Mouse (Mus musculus) thymus, adult 2 months (tissue): ENCODE measurements around the gene Spag8. TPM values are rescaled to one million over a fixed set of nuclear protein-coding genes. Genes with fewer than 3 reads are reported as not detected.

Experiments used
- DNase-seq: peaks from one replicate; pipeline ENCODE4 v3.0.0; 2021
- H3K27ac ChIP-seq: fragments of 200-500 bp; 2 replicates; pipeline ENCODE4 v1.5.1; 2012; ENCODE audit warnings: low read length, control low read depth; ENCODE audit not compliant: control insufficient read depth, insufficient read depth
- H3K27me3 ChIP-seq: fragments of 200-500 bp; 2 replicates; pipeline ENCODE4 v1.6.1; 2012; ENCODE audit warnings: mild to moderate bottlenecking, low read length, moderate library complexity, mixed read lengths; ENCODE audit not compliant: control insufficient read depth, insufficient read depth
- H3K36me3 ChIP-seq: fragments of 200-500 bp; 2 replicates; pipeline ENCODE4 v1.6.1; 2012; ENCODE audit warnings: mild to moderate bottlenecking, low read length, moderate library complexity; ENCODE audit not compliant: control insufficient read depth, insufficient read depth
- H3K4me1 ChIP-seq: fragments of 200-500 bp; replicated peaks from 2 replicates; pipeline ENCODE4 v1.6.1; 2012; ENCODE audit warnings: low read length; ENCODE audit not compliant: control insufficient read depth, insufficient read depth
- H3K4me3 ChIP-seq: fragments of 200-500 bp; 2 replicates; pipeline ENCODE4 v1.5.1; 2012; ENCODE audit warnings: mild to moderate bottlenecking, low read length, control low read depth, moderate library complexity; ENCODE audit not compliant: control insufficient read depth, insufficient read depth
- CTCF ChIP-seq: fragments of 200-500 bp; IDR thresholded peaks from 2 replicates; pipeline ENCODE4 v1.5.1; 2012; ENCODE audit warnings: mild to moderate bottlenecking, control low read depth, low read length, moderate library complexity, borderline replicate concordance; ENCODE audit not compliant: control insufficient read depth, poor library complexity, insufficient read depth; ENCODE audit errors: extremely low read depth
- POLR2A ChIP-seq: fragments of 200-500 bp; IDR thresholded peaks from 2 replicates; pipeline ENCODE4 v1.6.1; 2012; ENCODE audit warnings: mild to moderate bottlenecking, low read length, control low read depth, moderate library complexity; ENCODE audit not compliant: control insufficient read depth, poor library complexity, insufficient read depth; ENCODE audit errors: extremely low read depth
- WGBS: fragments of 180-500 bp; shearing (Covaris S2); methylation state at CpG from one replicate; pipeline ENCODE4 v1.1.7; 2018; 5-methylcytosine and 5-hydroxymethylcytosine counted together
- polyA plus RNA-seq: library from polyadenylated mRNA; depleted of rRNA; stranded (reverse); fragments of >200 nt; gene quantifications from 2 replicates; pipeline ENCODE4 v1.2.3, GENCODE M21; 2012

Spag8 gene
- polyA plus RNA-seq, 1 experiment, result 1.00 TPM

- peak; percentile 79 for DNase-seq
- Histone ChIP-seq H3K36me3 (no peaks in the 10 kb centered on the region), H3K27ac (no peak overlapping the region), H3K4me3 (no peak overlapping the region), H3K27me3 (no peaks in the 10 kb centered on the region), H3K4me1 (peaks cover 10% of the 10 kb centered on the region)
- WGBS, result 33% methylated on average over 2 of the region's 2 CpGs
- peak; percentile 37; the same call in 1 of the 2 replicates for TF ChIP-seq CTCF
- no peak for TF ChIP-seq POLR2A
Measured at GRCm38 (mm10) chr4:43672070-43672469, 18.7 kb upstream of the Spag8 start.

GRCm38 (mm10) chr4:43669428-43669794, 16.0 kb upstream of the Spag8 start:
- no peak for DNase-seq
- H3K36me3 ChIP-seq, result no peaks in the 10 kb centered on the region
- no peaks in the 10 kb centered on the region for H3K27me3 ChIP-seq
- peak overlapping the region; percentile 55 for H3K4me3 ChIP-seq
- no peak for TF ChIP-seq POLR2A
- no peak for TF ChIP-seq CTCF
- H3K27ac ChIP-seq, result no peak overlapping the region
- H3K4me1 ChIP-seq, result peaks cover 10% of the 10 kb centered on the region
- WGBS, result 3% methylated on average over 25 of the region's 25 CpGs

GRCm38 (mm10) chr4:43668782-43669427, 15.5 kb upstream of the Spag8 start, which contains the start of the genes Tmem8b and Fam221b:
TSS of gene Tmem8b (plus strand) at chr4:43668971.
TSS of gene Fam221b (minus strand) at chr4:43669145.
- WGBS, result 3% methylated on average over 34 of the region's 41 CpGs
- H3K27ac ChIP-seq, result no peak within 1 kb of the TSS
- H3K36me3 ChIP-seq, result no peaks in the 10 kb centered on the region
- H3K4me3 ChIP-seq, result peak within 1 kb of the TSS; percentile 55
- peaks cover 10% of the 10 kb centered on the region for H3K4me1 ChIP-seq
- no peaks in the 10 kb centered on the region for H3K27me3 ChIP-seq
- peak; percentile 92 for DNase-seq
- TF ChIP-seq POLR2A (no peak), CTCF (no peak)

- no peak overlapping the region for H3K4me3 ChIP-seq
- TF ChIP-seq POLR2A, result no peak
- TF ChIP-seq CTCF, result no peak
- peaks cover 2% of the 10 kb centered on the region; the same call in 1 of the 2 replicates for H3K27me3 ChIP-seq
- WGBS, result 23% methylated on average over 4 of the region's 4 CpGs
- no peaks in the 10 kb centered on the region for H3K36me3 ChIP-seq
- no peak overlapping the region for H3K27ac ChIP-seq
- peaks cover 10% of the 10 kb centered on the region for H3K4me1 ChIP-seq
- peak; percentile 19 for DNase-seq
Measured at GRCm38 (mm10) chr4:43666412-43666811, 13.0 kb upstream of the Spag8 start.

- peaks cover 4% of the 10 kb centered on the region for H3K4me1 ChIP-seq
- no peaks in the 10 kb centered on the region for H3K27me3 ChIP-seq
- TF ChIP-seq POLR2A (no peak), CTCF (no peak)
- DNase-seq, result no peak
- H3K27ac ChIP-seq, result no peak overlapping the region
- H3K4me3 ChIP-seq, result no peak overlapping the region
- WGBS, result 71% methylated on average over 4 of the region's 4 CpGs
- no peaks in the 10 kb centered on the region for H3K36me3 ChIP-seq
Measured at GRCm38 (mm10) chr4:43657146-43657545, 3.8 kb upstream of the Spag8 start.

GRCm38 (mm10) chr4:43656339-43657109, 3.1 kb upstream of the Spag8 start, which contains the start of gene Hint2:
TSS of gene Hint2 (minus strand) at chr4:43656466.
- WGBS, result under 1% methylated on average over 33 of the region's 34 CpGs
- Histone ChIP-seq H3K4me3 (peak within 1 kb of the TSS; percentile 96), H3K27me3 (no peaks in the 10 kb centered on the region), H3K27ac (peak within 1 kb of the TSS; percentile 67; the same call in 1 of the 2 replicates), H3K36me3 (no peaks in the 10 kb centered on the region), H3K4me1 (peaks cover 4% of the 10 kb centered on the region)
- TF ChIP-seq CTCF (no peak; the same call in 1 of the 2 replicates), POLR2A (peak; percentile 63; the same call in 1 of the 2 replicates)
- peak; percentile 94 for DNase-seq
